Mouse (Mus musculus) embryonic facial prominence, embryonic 14.5 days (tissue): ENCODE data around the gene Klhl22. TPM values are rescaled to one million over a fixed set of nuclear protein-coding genes. Genes with fewer than 3 reads are reported as not detected.
A peak's percentile ranks its signal among the peaks of the same experiment; 100 is the strongest.

Experiments used
- ATAC-seq: fragments of 200-750 bp; cut with Nextera tagmentation; 2 replicates; pipeline ENCODE4 v1.8.0; 2017; ENCODE audit warnings: low read depth, moderate number of reproducible peaks, moderate TSS enrichment
- DNase-seq: peaks from one replicate; pipeline ENCODE4 v3.0.0-alpha.2; 2015; ENCODE audit warnings: low spot score
- H3K27ac ChIP-seq: fragments of 300-500 bp; sonication (generic); replicated peaks from 2 replicates; pipeline ENCODE4 v1.5.1; 2014; ENCODE audit warnings: low read depth, mild to moderate bottlenecking, low read length, moderate library complexity
- H3K27me3 ChIP-seq: fragments of 300-500 bp; sonication (generic); replicated peaks from 2 replicates; pipeline ENCODE4 v1.6.1; 2014; ENCODE audit warnings: low read length; ENCODE audit not compliant: control insufficient read depth, insufficient read depth
- H3K36me3 ChIP-seq: fragments of 300-500 bp; sonication (generic); 2 replicates; pipeline ENCODE4 v1.6.1; 2014; ENCODE audit warnings: low read length, mixed read lengths; ENCODE audit not compliant: control insufficient read depth, insufficient read depth
- H3K4me1 ChIP-seq: fragments of 300-500 bp; sonication (generic); 2 replicates; pipeline ENCODE4 v1.6.1; 2014; ENCODE audit warnings: antibody characterized with exemption, low read length; ENCODE audit not compliant: control insufficient read depth, insufficient read depth
- H3K4me2 ChIP-seq: fragments of 300-500 bp; sonication (generic); 2 replicates; pipeline ENCODE4 v1.6.1; 2014; ENCODE audit warnings: low read depth, mild to moderate bottlenecking, low read length, moderate library complexity, mixed read lengths
- H3K4me3 ChIP-seq: fragments of 300-500 bp; sonication (generic); 2 replicates; pipeline ENCODE4 v1.5.1; 2014; ENCODE audit warnings: low read depth, mild to moderate bottlenecking, low read length
- H3K9ac ChIP-seq: fragments of 300-500 bp; sonication (generic); 2 replicates; pipeline ENCODE4 v1.6.1; 2014; ENCODE audit warnings: low read depth, mild to moderate bottlenecking, low read length, moderate library complexity, mixed read lengths
- H3K9me3 ChIP-seq: fragments of 300-500 bp; sonication (generic); 2 replicates; pipeline ENCODE4 v1.6.1; 2016; ENCODE audit warnings: low read length; ENCODE audit not compliant: control insufficient read depth
- WGBS: fragments of 180-500 bp; shearing (Covaris S2); extraction: QIAGEN DNeasy Blood & Tissue Kit; methylation state at CpG from one replicate; pipeline ENCODE4 v1.1.7; 2014; 5-methylcytosine and 5-hydroxymethylcytosine counted together
- polyA plus RNA-seq: library from polyadenylated mRNA; unstranded; fragments of >200 nt; fragmentation: Nextera tagmentation; extraction: Ambion mirVana; gene quantifications from 2 replicates; pipeline ENCODE4 v1.2.1, GENCODE M21; 2014

Klhl22 gene
- polyA plus RNA-seq, 1 experiment from 2014 or later = 77.1 TPM

DNA sequence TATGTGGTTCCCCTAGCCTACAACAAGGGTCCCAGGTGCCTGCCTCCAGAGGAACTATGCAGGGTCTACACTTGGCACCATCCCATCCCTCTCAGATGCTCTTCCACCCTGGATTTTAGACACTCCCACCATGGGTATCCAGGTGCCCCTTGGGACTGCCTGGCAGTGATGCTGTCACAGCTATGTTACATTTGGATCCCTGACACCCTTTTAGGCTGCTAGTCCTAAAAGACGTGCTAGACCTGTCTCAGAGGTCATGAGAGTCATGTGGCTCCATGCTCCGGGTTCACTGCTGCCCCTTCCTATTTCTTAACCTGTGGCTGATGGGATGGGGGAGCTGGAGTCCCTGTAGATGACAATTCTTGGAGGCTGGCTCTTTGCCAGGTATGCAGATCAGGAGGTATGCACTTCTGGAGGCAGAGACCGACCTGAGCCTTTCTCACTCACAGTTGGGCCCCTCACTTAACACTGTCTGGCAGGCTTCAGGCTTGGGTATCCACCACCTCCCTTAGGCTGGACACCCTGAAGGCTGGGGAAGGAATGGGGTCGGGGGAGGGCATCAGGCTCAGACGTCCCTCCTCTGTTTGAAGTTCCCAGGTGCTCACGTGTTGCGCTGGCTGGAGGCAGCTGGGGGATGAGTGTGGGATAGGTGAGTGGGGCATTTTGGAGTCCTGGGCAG is 42.5 kb downstream of the Klhl22 start:
- WGBS = 19% methylated on average over 7 of the region's 7 CpGs
- Histone ChIP-seq H3K9me3 (no peaks in the 10 kb centered on the region), H3K9ac (peak overlapping the region; percentile 54; the same call in 1 of the 2 replicates), H3K27me3 (peaks cover 42% of the 10 kb centered on the region), H3K4me3 (peak overlapping the region; percentile 32; the same call in 1 of the 2 replicates), H3K4me1 (peaks cover 78% of the 10 kb centered on the region), H3K4me2 (peak overlapping the region; percentile 59), H3K27ac (no peak overlapping the region), H3K36me3 (peaks cover 31% of the 10 kb centered on the region)
- DNase-seq (peak; percentile 36), ATAC-seq (no peak)

- peak overlapping the region; percentile 32 for H3K4me3 ChIP-seq
- peaks cover 36% of the 10 kb centered on the region for H3K36me3 ChIP-seq
- DNase-seq = no peak
- no peak for ATAC-seq
- peaks cover 42% of the 10 kb centered on the region for H3K27me3 ChIP-seq
- no peaks in the 10 kb centered on the region for H3K9me3 ChIP-seq
- peak overlapping the region; percentile 54 for H3K9ac ChIP-seq
- WGBS = 15% methylated on average over 17 of the region's 18 CpGs
- peaks cover 83% of the 10 kb centered on the region for H3K4me1 ChIP-seq
- H3K4me2 ChIP-seq = peak overlapping the region; percentile 59
- H3K27ac ChIP-seq = no peak overlapping the region
These were observed 43.0 kb downstream of the Klhl22 start for GRCm38 (mm10) chr16:17802456-17802838.

GRCm38 (mm10) chr16:17802839-17803674 is 43.6 kb downstream of the Klhl22 start:
- peaks cover 42% of the 10 kb centered on the region for H3K27me3 ChIP-seq
- peak overlapping the region; percentile 59 for H3K4me2 ChIP-seq
- peaks cover 89% of the 10 kb centered on the region for H3K4me1 ChIP-seq
- 11% methylated on average over 47 of the region's 83 CpGs for WGBS
- ATAC-seq = no peak
- H3K9ac ChIP-seq = peak overlapping the region; percentile 54
- H3K27ac ChIP-seq = no peak overlapping the region; the same call in 1 of the 2 replicates
- H3K9me3 ChIP-seq = no peaks in the 10 kb centered on the region
- peak overlapping the region; percentile 32 for H3K4me3 ChIP-seq
- DNase-seq = peak; percentile 39
- H3K36me3 ChIP-seq = peaks cover 41% of the 10 kb centered on the region

GRCm38 (mm10) chr16:17803675-17804448 is 44.4 kb downstream of the Klhl22 start:
- peak overlapping the region; percentile 63; the same call in 1 of the 2 replicates for H3K27ac ChIP-seq
- H3K36me3 ChIP-seq = peaks cover 47% of the 10 kb centered on the region
- 22% methylated on average over 33 of the region's 33 CpGs for WGBS
- H3K4me1 ChIP-seq = peaks cover 95% of the 10 kb centered on the region
- peaks cover 42% of the 10 kb centered on the region for H3K27me3 ChIP-seq
- ATAC-seq = no peak
- no peaks in the 10 kb centered on the region for H3K9me3 ChIP-seq
- peak overlapping the region; percentile 33 for H3K4me3 ChIP-seq
- H3K9ac ChIP-seq = peak overlapping the region; percentile 54
- DNase-seq = no peak
- peak overlapping the region; percentile 59 for H3K4me2 ChIP-seq

DNA sequence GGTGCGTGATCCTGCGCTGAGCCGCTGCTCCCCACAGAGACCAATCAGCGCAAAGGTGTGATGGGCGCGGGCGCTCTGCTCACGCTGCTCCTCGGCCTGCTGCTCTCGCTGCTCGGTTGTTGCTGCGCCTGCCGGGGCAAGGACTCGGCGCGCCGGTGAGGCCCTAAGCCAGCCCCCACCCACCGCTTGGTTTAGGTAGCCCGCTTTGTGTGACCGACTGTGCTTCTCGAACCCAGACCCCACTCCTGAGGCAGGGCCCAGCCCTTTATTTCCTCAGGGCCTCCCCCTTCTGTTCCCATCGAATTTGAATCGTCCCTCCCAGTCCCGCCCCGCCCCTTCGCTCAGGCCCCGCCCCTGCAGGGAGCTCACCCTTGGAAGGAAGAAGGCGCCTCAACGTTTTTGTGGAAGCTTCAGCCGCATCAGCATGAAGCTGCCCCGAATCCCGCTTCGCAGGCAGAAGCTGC is 45.1 kb downstream of the Klhl22 start:
- Histone ChIP-seq H3K4me2 (peak overlapping the region; percentile 59), H3K27ac (peak overlapping the region; percentile 63), H3K9ac (peak overlapping the region; percentile 52), H3K9me3 (no peaks in the 10 kb centered on the region), H3K36me3 (peaks cover 47% of the 10 kb centered on the region), H3K4me3 (peak overlapping the region; percentile 33), H3K4me1 (peaks cover 94% of the 10 kb centered on the region), H3K27me3 (peaks cover 42% of the 10 kb centered on the region)
- peak; percentile 31; the same call in 1 of the 2 replicates for ATAC-seq
- DNase-seq = peak; percentile 86
- WGBS = 8% methylated on average over 28 of the region's 33 CpGs

DNA sequence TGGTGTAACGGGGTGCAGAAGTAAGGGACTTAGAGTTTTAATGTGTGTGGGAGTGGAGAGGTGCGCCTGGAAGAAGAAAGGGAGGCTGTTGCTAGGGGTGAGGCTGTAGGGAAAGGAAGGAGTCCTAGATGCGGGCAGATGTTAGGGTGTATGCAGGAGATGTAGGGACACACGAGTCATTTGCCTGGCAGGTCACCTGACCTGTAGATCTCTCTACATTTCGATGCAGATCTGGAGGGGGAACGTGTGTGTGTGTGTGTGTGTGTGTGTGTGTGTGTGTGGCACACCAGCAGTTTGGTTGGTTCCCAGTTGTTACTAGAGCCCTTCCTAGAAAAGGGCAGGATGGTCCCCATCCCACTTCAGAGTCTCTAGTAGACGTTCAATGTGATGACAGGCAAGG is 45.6 kb downstream of the Klhl22 start:
- peak overlapping the region; percentile 52 for H3K9ac ChIP-seq
- no peaks in the 10 kb centered on the region for H3K9me3 ChIP-seq
- peak overlapping the region; percentile 33 for H3K4me3 ChIP-seq
- H3K27me3 ChIP-seq = peaks cover 41% of the 10 kb centered on the region
- WGBS = 22% methylated on average over 7 of the region's 7 CpGs
- H3K4me1 ChIP-seq = peaks cover 94% of the 10 kb centered on the region
- ATAC-seq (no peak), DNase-seq (peak; percentile 12)
- peak overlapping the region; percentile 63; the same call in 1 of the 2 replicates for H3K27ac ChIP-seq
- H3K36me3 ChIP-seq = peaks cover 47% of the 10 kb centered on the region
- peak overlapping the region; percentile 59 for H3K4me2 ChIP-seq

- Histone ChIP-seq H3K27me3 (peaks cover 32% of the 10 kb centered on the region), H3K27ac (peak overlapping the region; percentile 90), H3K9ac (peak overlapping the region; percentile 74), H3K4me1 (peaks cover 90% of the 10 kb centered on the region), H3K4me2 (peak overlapping the region; percentile 77), H3K9me3 (no peaks in the 10 kb centered on the region), H3K36me3 (peaks cover 47% of the 10 kb centered on the region), H3K4me3 (peak overlapping the region; percentile 38)
- WGBS = 5% methylated on average over 31 of the region's 50 CpGs
- ATAC-seq = no peak
- peak; percentile 10 for DNase-seq
These were observed 47.3 kb downstream of the Klhl22 start for GRCm38 (mm10) chr16:17806581-17807191.
